Mouse (Mus musculus) liver, postnatal 0 days (tissue): ENCODE results near the gene Tarbp2.

Experiments used
- CTCF ChIP-seq: sonication (generic); IDR thresholded peaks from 2 replicates; pipeline ENCODE4 v1.5.1; 2016; ENCODE audit warnings: antibody characterized with exemption, low read depth
- EP300 ChIP-seq: IDR thresholded peaks from 2 replicates; pipeline ENCODE4 v1.6.1; 2016; ENCODE audit warnings: antibody characterized with exemption, low read depth, mild to moderate bottlenecking

- TF ChIP-seq CTCF (no peak), EP300 (no peak)
Observed at GRCm38 (mm10) chr15:102474520-102474919, 43.5 kb upstream of the Tarbp2 start.
